Mouse (Mus musculus) embryonic facial prominence, embryonic 12.5 days (tissue): ENCODE data around the gene Proz. TPM values are rescaled to one million over a fixed set of nuclear protein-coding genes. Genes with fewer than 3 reads are reported as not detected.

Experiments
- ATAC-seq: fragments of 200-750 bp; cut with Nextera tagmentation; 2 replicates; pipeline ENCODE4 v1.8.0; 2017; ENCODE audit not compliant: insufficient number of reproducible peaks, insufficient read depth, low FRiP score, low TSS enrichment
- H3K27ac ChIP-seq: fragments of 300-500 bp; sonication (generic); 2 replicates; pipeline ENCODE4 v1.5.1; 2016; ENCODE audit warnings: mild to moderate bottlenecking
- H3K27me3 ChIP-seq: fragments of 300-500 bp; sonication (generic); 2 replicates; pipeline ENCODE4 v1.6.1; 2016; ENCODE audit warnings: mild to moderate bottlenecking, moderate library complexity
- H3K36me3 ChIP-seq: fragments of 300-500 bp; sonication (generic); 2 replicates; pipeline ENCODE4 v1.6.1; 2016; ENCODE audit warnings: mild to moderate bottlenecking
- H3K4me1 ChIP-seq: fragments of 300-500 bp; sonication (generic); 2 replicates; pipeline ENCODE4 v1.6.1; 2016
- H3K4me2 ChIP-seq: fragments of 300-500 bp; sonication (generic); replicated peaks from 2 replicates; pipeline ENCODE4 v1.6.1; 2016; ENCODE audit warnings: mild to moderate bottlenecking, moderate library complexity
- H3K4me3 ChIP-seq: fragments of 300-500 bp; sonication (generic); 2 replicates; pipeline ENCODE4 v1.5.1; 2016; ENCODE audit warnings: mild to moderate bottlenecking
- H3K9ac ChIP-seq: fragments of 300-500 bp; sonication (generic); 2 replicates; pipeline ENCODE4 v1.6.1; 2016; ENCODE audit warnings: mild to moderate bottlenecking, moderate library complexity
- H3K9me3 ChIP-seq: fragments of 300-500 bp; sonication (generic); 2 replicates; pipeline ENCODE4 v1.6.1; 2016; ENCODE audit warnings: mild to moderate bottlenecking, moderate library complexity
- WGBS: fragments of 180-500 bp; shearing (Covaris S2); methylation state at CpG from one replicate; pipeline ENCODE4 v1.1.7; 2016; 5-methylcytosine and 5-hydroxymethylcytosine counted together
- polyA plus RNA-seq: library from polyadenylated mRNA; unstranded; fragments of >200 nt; fragmentation: Nextera tagmentation; extraction: Ambion mirVana; gene quantifications from 2 replicates; pipeline ENCODE4 v1.2.1, GENCODE M21; 2016

Gene Proz
- 0.33 and 0.45 TPM in 2 replicates for polyA plus RNA-seq

DNA sequence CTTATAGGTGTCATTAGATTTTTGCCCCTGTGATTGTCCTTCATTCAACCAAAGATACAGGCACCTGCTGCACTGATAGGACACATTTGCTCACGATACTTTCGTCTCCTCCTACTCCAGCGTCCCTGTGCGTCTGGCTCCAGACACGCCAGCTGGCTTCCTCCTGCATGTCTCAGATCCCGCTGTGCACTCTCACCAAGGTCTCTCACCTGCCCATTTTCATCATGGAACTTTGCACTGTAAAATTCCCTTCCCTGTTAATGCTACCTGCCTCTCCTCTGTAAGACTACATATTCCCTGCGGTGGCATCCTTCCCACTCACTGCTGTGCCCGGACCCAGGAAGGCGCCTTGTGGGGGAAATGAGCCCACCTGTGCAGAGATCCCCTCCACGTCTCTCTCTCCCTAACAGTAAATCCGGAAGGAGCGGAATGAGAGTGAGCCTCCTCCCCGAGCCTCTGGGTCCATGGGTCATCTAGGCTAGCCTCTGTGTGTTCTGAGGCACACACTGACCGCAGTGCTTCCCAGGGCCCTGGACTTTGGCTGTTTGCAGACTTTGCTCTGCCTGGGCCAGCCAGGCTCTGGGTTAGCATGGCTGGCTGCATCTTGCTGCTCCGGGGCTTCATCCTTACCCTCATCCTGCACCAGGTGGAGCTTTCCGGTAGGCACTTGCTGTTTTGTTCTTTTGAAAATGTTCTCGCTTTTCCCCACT, at the start of gene Proz:
Proz (plus strand) TSS at position 474 of the 710 bp plus-strand sequence.
- WGBS: 80% methylated on average over 17 of the region's 17 CpGs

DNA sequence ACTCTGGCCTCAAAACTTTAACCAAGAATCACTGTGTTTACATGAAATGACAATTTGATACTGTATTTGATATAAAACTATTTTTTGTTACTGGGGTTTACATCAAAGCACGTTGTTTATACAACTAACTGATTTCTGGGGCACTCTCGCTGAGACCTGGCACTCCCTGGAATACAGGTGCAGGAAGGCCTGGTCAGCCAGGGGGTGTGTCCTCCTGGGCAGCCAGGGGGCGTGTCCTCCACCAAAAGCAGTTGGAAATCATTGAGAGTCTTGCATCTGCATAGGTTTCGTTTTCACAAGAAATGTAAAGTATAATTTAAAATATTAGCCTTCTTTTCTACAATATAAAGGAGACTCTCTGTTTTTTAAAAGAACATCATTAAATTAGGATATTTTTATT, 41.2 kb upstream of the Proz start:
- Histone ChIP-seq H3K9ac (no peak overlapping the region), H3K36me3 (peaks cover 22% of the 10 kb centered on the region), H3K27me3 (no peaks in the 10 kb centered on the region), H3K9me3 (no peaks in the 10 kb centered on the region), H3K4me2 (no peak overlapping the region), H3K27ac (no peak overlapping the region), H3K4me3 (no peak overlapping the region), H3K4me1 (no peaks in the 10 kb centered on the region)
- no peak for ATAC-seq
- 58% methylated on average over 4 of the region's 4 CpGs for WGBS

More for the DNA sequence above, at the start of gene Proz:
- Histone ChIP-seq H3K4me2 (no peak within 1 kb of the TSS), H3K9ac (no peak within 1 kb of the TSS), H3K36me3 (no peaks in the 10 kb centered on the region), H3K27ac (no peak within 1 kb of the TSS), H3K9me3 (no peaks in the 10 kb centered on the region), H3K4me1 (peaks cover 5% of the 10 kb centered on the region; the same call in 1 of the 2 replicates), H3K4me3 (no peak within 1 kb of the TSS), H3K27me3 (no peaks in the 10 kb centered on the region)
- no peak for ATAC-seq

DNA sequence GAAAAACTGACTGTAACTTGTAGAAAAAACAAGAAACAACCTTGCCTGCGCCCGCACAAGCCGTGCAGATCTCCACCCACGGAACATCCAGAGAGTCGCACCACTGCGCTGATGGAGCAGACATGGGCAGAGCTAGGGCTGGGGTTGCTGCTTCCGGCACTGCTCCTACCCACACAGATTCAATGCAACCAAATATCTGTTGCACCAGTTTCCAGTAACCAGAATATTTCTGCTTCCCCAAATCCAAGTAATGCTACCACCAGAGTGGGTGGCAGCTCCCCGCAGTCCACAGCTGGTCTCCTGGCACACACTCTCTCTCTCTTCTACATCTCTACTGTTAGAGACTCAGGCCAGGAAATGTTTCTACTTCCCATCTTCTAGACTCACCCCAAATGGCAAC, 38.9 kb upstream of the Proz start:
- 95% methylated on average over 8 of the region's 8 CpGs for WGBS
- Histone ChIP-seq H3K4me1 (no peaks in the 10 kb centered on the region), H3K36me3 (peaks cover 14% of the 10 kb centered on the region), H3K4me3 (no peak overlapping the region), H3K4me2 (no peak overlapping the region), H3K9ac (no peak overlapping the region), H3K27me3 (no peaks in the 10 kb centered on the region), H3K9me3 (no peaks in the 10 kb centered on the region), H3K27ac (no peak overlapping the region)
- ATAC-seq: no peak

DNA sequence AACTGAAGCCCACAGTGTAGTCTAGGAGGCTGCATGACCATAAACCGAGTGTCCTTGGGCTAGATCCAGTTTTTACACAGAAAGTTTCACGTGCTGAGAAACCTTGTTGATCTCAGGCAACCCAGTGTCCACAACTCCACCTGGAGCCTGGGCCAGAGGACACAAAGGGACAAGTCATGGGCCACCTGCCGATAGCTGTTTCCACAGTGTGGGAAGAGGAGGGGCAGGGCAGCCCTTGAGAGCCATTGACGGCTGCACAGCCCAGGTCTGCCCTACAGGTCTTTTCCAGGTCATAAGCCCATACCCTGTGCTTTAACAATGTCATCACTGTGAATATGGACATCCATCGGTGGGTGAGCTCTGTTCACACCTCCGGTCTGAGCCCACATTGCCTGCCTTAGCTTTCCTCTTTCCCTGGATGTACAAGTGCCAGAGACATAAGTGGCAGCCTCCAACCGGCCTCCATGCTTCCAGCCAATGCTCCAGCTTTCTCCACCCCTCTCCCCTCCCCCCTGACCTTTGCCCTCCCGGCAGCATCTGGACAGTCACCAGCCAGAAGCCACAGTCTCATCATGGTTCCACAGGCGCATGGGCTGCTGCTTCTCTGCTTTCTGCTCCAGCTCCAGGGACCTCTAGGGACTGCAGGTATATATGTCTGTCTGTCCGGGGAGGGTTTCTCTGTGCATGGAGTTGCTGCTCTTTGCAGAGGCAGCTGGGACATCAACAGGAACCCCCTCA, 35.1 kb upstream of the Proz start, which contains the start of gene F7:
F7 (plus strand) TSS at position 548 of the 738 bp plus-strand sequence.
- no peak within 1 kb of the TSS for H3K4me3 ChIP-seq
- no peaks in the 10 kb centered on the region for H3K36me3 ChIP-seq
- WGBS: 59% methylated on average over 10 of the region's 10 CpGs
- H3K9me3 ChIP-seq: no peaks in the 10 kb centered on the region
- no peaks in the 10 kb centered on the region for H3K4me1 ChIP-seq
- H3K9ac ChIP-seq: no peak within 1 kb of the TSS
- no peak within 1 kb of the TSS for H3K4me2 ChIP-seq
- no peaks in the 10 kb centered on the region for H3K27me3 ChIP-seq
- no peak within 1 kb of the TSS for H3K27ac ChIP-seq
- no peak for ATAC-seq

DNA sequence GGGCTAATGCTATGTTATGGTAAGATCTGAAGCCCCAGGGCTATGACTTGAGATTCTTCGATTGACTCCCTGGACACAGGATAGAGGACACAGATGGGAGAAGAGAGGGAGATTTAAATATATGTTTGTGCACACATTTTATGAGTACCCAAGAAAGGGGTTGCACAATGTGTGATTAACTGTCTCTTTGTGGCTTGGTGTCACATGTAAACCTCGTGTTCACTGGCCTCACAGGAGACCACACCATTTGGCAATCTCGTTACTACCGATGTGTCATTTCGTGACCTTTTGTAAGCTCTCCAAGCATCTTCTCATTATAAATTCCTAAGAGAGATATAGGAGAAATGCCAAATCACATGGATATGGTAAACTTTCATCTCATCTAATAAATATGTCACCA, 33.1 kb upstream of the Proz start:
- WGBS: 83% methylated on average over 5 of the region's 5 CpGs
- H3K36me3 ChIP-seq: no peaks in the 10 kb centered on the region
- ATAC-seq: no peak

DNA sequence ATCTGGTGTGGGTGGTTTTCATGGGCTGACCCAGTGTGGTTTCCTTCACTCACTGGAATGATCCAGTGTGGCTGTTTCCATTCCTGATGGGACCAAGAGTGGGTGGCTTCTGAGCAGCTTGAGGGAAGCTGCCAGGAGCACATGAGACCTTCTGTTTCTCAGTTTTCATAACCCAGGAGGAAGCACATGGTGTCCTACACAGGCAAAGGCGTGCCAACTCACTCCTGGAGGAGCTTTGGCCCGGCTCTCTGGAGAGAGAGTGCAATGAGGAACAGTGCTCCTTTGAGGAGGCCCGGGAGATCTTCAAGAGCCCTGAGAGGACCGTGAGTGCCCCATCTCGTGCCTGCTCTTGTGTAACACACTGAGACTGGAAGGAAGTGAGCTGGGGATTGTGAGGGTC, 32.2 kb upstream of the Proz start:
- H3K9me3 ChIP-seq: no peaks in the 10 kb centered on the region
- H3K4me3 ChIP-seq: no peak overlapping the region
- no peak overlapping the region for H3K27ac ChIP-seq
- no peaks in the 10 kb centered on the region for H3K36me3 ChIP-seq
- no peaks in the 10 kb centered on the region for H3K27me3 ChIP-seq
- 67% methylated on average over 5 of the region's 5 CpGs for WGBS
- ATAC-seq: no peak
- H3K4me2 ChIP-seq: no peak overlapping the region
- H3K9ac ChIP-seq: no peak overlapping the region
- no peaks in the 10 kb centered on the region for H3K4me1 ChIP-seq

More for the DNA sequence above, 33.1 kb upstream of the Proz start:
- H3K4me1 ChIP-seq: no peaks in the 10 kb centered on the region
- H3K9ac ChIP-seq: no peak overlapping the region
- no peaks in the 10 kb centered on the region for H3K9me3 ChIP-seq
- no peak overlapping the region for H3K4me2 ChIP-seq
- H3K4me3 ChIP-seq: no peak overlapping the region
- H3K27me3 ChIP-seq: no peaks in the 10 kb centered on the region
- H3K27ac ChIP-seq: no peak overlapping the region

DNA sequence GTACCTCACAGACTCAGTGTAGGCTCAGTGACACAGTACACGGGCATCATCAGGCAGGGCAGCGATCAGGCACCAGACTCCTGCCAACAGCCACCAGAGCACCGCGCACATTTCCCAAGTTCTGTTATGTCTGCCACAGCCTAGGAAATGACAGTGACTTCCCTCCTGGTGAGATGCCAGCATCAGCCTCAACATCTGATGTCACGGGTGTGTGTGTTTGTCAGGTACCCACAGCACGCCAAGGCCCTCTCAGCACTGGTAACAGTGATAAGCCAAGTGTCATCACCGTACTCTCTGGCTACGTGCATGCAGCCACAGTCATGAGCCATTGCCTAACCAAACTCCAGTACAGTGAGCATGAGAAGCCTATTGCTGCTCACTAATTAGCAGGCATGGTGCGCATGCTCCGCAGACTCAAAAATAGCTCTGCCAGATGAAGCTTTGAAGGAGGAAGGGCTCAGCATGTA, 24.3 kb upstream of the Proz start:
- no peaks in the 10 kb centered on the region for H3K27me3 ChIP-seq
- H3K9ac ChIP-seq: no peak overlapping the region
- no peak overlapping the region for H3K4me2 ChIP-seq
- H3K4me3 ChIP-seq: no peak overlapping the region
- ATAC-seq: no peak
- no peak overlapping the region for H3K27ac ChIP-seq
- WGBS: 88% methylated on average over 10 of the region's 10 CpGs
- H3K4me1 ChIP-seq: no peaks in the 10 kb centered on the region
- H3K36me3 ChIP-seq: no peaks in the 10 kb centered on the region
- H3K9me3 ChIP-seq: no peaks in the 10 kb centered on the region

DNA sequence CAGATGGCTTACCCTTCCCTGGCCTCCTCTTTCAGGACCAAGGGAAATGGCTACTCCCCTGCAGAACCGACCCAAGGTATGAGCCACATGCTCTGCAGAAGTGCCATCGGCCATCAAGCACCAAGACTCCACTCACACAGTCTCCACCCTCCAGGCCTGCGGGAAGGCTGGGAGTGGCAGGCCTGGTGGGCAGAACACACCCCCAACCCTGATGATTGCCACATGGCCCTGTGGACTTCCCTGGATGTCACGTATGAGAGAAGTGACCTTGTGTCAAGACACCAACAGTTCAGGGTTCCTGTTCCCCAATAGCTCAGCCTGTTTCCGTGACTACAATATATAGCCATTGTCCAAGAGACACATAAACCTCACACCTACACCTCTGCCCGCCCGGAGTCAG, 23.7 kb upstream of the Proz start, which contains the start of gene F10:
F10 (plus strand) TSS at position 294 of the 400 bp plus-strand sequence.
- Histone ChIP-seq H3K27ac (no peak within 1 kb of the TSS), H3K4me1 (no peaks in the 10 kb centered on the region), H3K4me3 (no peak within 1 kb of the TSS), H3K9ac (no peak within 1 kb of the TSS), H3K27me3 (no peaks in the 10 kb centered on the region), H3K9me3 (no peaks in the 10 kb centered on the region), H3K4me2 (no peak within 1 kb of the TSS), H3K36me3 (no peaks in the 10 kb centered on the region)
- ATAC-seq: no peak
- 60% methylated on average over 7 of the region's 7 CpGs for whole genome bisulfite sequencing

DNA sequence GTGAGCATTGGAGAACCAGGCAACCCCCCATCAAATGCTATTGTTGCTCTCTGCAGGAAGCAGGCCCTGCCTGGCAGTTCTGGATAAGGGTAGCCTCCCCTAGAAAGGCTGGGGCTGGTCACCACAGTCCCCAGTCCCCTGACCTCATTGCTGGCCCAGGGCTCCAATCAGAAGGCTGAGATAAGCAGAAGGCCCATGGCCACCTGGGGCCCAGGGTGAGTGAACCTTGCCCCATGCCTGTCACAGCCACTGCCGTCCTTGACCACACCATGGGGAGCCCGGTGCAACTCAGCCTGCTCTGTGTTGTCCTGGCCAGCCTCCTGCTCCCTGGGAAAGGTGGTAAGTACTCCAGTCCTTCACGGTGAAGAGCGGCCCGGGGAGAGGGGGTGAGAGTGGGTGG, 23.1 kb upstream of the Proz start:
- no peak for ATAC-seq
- H3K4me2 ChIP-seq: no peak overlapping the region
- H3K9me3 ChIP-seq: no peaks in the 10 kb centered on the region
- no peak overlapping the region for H3K4me3 ChIP-seq
- no peaks in the 10 kb centered on the region for H3K27me3 ChIP-seq
- no peaks in the 10 kb centered on the region for H3K4me1 ChIP-seq
- H3K36me3 ChIP-seq: no peaks in the 10 kb centered on the region
- no peak overlapping the region for H3K9ac ChIP-seq
- no peak overlapping the region for H3K27ac ChIP-seq
- 51% methylated on average over 5 of the region's 5 CpGs for whole genome bisulfite sequencing

DNA sequence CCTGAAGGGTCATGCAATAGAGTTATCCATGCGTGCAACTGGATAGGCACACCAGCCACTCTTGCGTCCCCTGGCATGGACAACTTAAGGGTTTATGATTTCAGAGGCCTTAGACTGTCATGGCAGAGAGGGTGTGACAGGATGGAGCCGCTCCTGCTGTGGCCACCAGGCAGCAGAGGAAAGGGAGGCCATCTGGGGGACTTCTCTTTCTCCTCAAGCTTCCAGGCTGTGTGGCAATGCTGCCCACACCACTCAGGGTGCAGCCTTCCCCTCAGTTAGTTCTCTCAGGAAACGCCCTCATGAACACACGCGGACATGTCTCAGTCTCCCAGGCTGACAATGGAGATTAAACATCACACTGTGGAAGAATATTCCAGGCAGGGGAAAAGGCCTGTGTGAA, 21.7 kb upstream of the Proz start:
- Histone ChIP-seq H3K36me3 (no peaks in the 10 kb centered on the region), H3K4me3 (no peak overlapping the region), H3K4me2 (no peak overlapping the region), H3K27me3 (no peaks in the 10 kb centered on the region), H3K27ac (no peak overlapping the region), H3K9me3 (no peaks in the 10 kb centered on the region), H3K9ac (no peak overlapping the region), H3K4me1 (no peaks in the 10 kb centered on the region)
- 91% methylated on average over 6 of the region's 6 CpGs for WGBS
- no peak for ATAC-seq

DNA sequence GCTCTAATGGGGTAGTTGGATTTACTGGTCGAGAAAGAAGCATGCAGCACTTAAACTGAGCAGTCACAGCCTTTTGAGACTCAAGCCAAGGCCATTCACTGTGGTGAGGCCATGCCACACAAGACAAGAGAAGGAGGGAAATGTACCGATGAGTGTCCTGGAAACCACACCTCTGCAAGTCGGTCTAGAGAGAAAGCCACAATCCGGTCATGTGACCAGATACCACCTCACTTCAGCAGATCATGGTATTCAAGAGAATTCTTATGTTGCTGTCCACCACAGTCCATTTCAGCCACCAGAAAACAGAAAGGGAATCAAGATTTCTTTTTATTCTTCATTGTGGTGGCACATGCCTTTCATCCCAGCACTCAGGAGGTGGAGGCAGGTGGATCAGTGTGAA, 19.3 kb upstream of the Proz start:
- no peaks in the 10 kb centered on the region for H3K36me3 ChIP-seq
- no peak overlapping the region for H3K27ac ChIP-seq
- H3K4me1 ChIP-seq: no peaks in the 10 kb centered on the region
- no peak overlapping the region for H3K4me2 ChIP-seq
- no peaks in the 10 kb centered on the region for H3K27me3 ChIP-seq
- no peak overlapping the region for H3K4me3 ChIP-seq
- H3K9ac ChIP-seq: no peak overlapping the region
- no peaks in the 10 kb centered on the region for H3K9me3 ChIP-seq
- no peak for ATAC-seq
- whole genome bisulfite sequencing: 80% methylated on average over 4 of the region's 4 CpGs

DNA sequence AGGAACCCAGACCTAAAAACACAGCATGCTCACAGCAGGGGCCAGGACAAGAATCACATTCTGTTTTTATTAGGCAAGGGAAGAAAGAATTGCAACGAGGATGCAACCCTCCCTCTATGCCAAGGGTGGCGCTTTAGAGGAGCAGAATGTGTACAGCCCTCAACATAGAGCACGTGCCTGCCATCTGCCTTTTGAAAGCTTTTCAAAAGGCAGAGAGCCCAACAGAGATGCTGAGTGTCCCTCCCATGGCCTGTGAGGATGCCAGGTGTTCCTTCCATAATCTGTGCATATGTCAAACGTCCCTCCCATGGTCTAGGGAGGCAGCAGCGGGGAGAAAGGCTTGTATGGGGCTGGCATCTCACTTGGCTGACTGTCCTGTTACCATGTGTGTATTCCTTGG, 13.1 kb upstream of the Proz start:
- H3K27ac ChIP-seq: no peak overlapping the region
- no peaks in the 10 kb centered on the region for H3K9me3 ChIP-seq
- H3K27me3 ChIP-seq: no peaks in the 10 kb centered on the region
- ATAC-seq: no peak
- H3K9ac ChIP-seq: no peak overlapping the region
- H3K4me2 ChIP-seq: no peak overlapping the region
- H3K36me3 ChIP-seq: no peaks in the 10 kb centered on the region
- 62% methylated on average over 5 of the region's 5 CpGs for WGBS
- no peaks in the 10 kb centered on the region for H3K4me1 ChIP-seq
- no peak overlapping the region for H3K4me3 ChIP-seq
